Mouse (Mus musculus): ENCODE data around the gene Dok1.

Gene Dok1

GRCm38 (mm10) chr6:83014482-83015466 is 18.5 kb downstream of the Dok1 start:
- DNase-seq (ENCODE audit: low read depth, low spot score) = no peak

- DNase-seq (ENCODE audit: low read depth, low spot score) = no peak
These were observed 19.8 kb downstream of the Dok1 start for GRCm38 (mm10) chr6:83013444-83013843.

- no peak for DNase-seq (ENCODE audit: low read depth, low spot score)
These were observed 21.5 kb downstream of the Dok1 start for GRCm38 (mm10) chr6:83011756-83012155.

GRCm38 (mm10) chr6:83011255-83011654 is 22.0 kb downstream of the Dok1 start:
- DNase-seq (ENCODE audit: low read depth, low spot score) = no peak

- DNase-seq (ENCODE audit: low read depth, low spot score) = no peak
These were observed 23.3 kb downstream of the Dok1 start for GRCm38 (mm10) chr6:83010010-83010409.

GRCm38 (mm10) chr6:83008659-83009058 is 24.6 kb downstream of the Dok1 start:
- peak; percentile 51 for DNase-seq (ENCODE audit: low read depth, low spot score)

GRCm38 (mm10) chr6:83006114-83006513 is 27.2 kb downstream of the Dok1 start:
- no peak for DNase-seq (ENCODE audit: low read depth, low spot score)

GRCm38 (mm10) chr6:83005444-83006011 is 27.7 kb downstream of the Dok1 start:
- DNase-seq (ENCODE audit: low read depth, low spot score) = no peak

- DNase-seq (ENCODE audit: low read depth, low spot score) = no peak
These were observed 28.4 kb downstream of the Dok1 start for GRCm38 (mm10) chr6:83004872-83005271.

- DNase-seq (ENCODE audit: low read depth, low spot score) = no peak
These were observed 29.0 kb downstream of the Dok1 start for GRCm38 (mm10) chr6:83004309-83004708.

GRCm38 (mm10) chr6:83003850-83004249 is 29.4 kb downstream of the Dok1 start:
- DNase-seq (ENCODE audit: low read depth, low spot score) = no peak

GRCm38 (mm10) chr6:83003082-83003481 is 30.2 kb downstream of the Dok1 start:
- no peak for DNase-seq (ENCODE audit: low read depth, low spot score)

GRCm38 (mm10) chr6:82999986-83000385 is 33.3 kb downstream of the Dok1 start:
- no peak for DNase-seq (ENCODE audit: low read depth, low spot score)

- DNase-seq (ENCODE audit: low read depth, low spot score) = no peak
These were observed 34.9 kb downstream of the Dok1 start for GRCm38 (mm10) chr6:82998326-82998725.

GRCm38 (mm10) chr6:82997511-82998102 is 35.7 kb downstream of the Dok1 start:
- DNase-seq (ENCODE audit: low read depth, low spot score) = no peak

GRCm38 (mm10) chr6:82996740-82997315 is 36.4 kb downstream of the Dok1 start:
- peak; percentile 86 for DNase-seq (ENCODE audit: low read depth, low spot score)

GRCm38 (mm10) chr6:82994372-82994771 is 38.9 kb downstream of the Dok1 start:
- DNase-seq (ENCODE audit: low read depth, low spot score) = peak; percentile 59

- DNase-seq (ENCODE audit: low read depth, low spot score) = no peak
These were observed 39.6 kb downstream of the Dok1 start for GRCm38 (mm10) chr6:82993696-82994095.

GRCm38 (mm10) chr6:82987411-82987971 is 45.8 kb downstream of the Dok1 start:
- no peak for DNase-seq (ENCODE audit: low read depth, low spot score)
